Comparison of ENCODE assay signal across 17 mouse cellular contexts in genomic region chr19:37072871-37073629, GRCm38 (mm10).
DNase-seq lines count a peak whose midpoint lies in the region; TF ChIP-seq lines count a peak whose summit lies in the region.
"Had no signal": no experiment of that assay in that cellular context is flagged by ENCODE, and none has a peak within 500 bp of the region (broad histone marks: within the 10 kb centered on the region; RNA-seq: fewer than 3 reads in every experiment).

No protein-coding gene starts in this region.

- no peak for TF ChIP-seq POLR2A in CH12.LX (IDR thresholded peaks at IDR 0.05; ENCODE audit: low read depth, low read length)
- TF ChIP-seq POLR2A in cortical plate, adult 2 months (IDR thresholded peaks at IDR 0.05; ENCODE audit: extremely low read depth, insufficient read depth, low read length): no peak

- no peaks in the 10 kb centered on the region for H3K27me3 ChIP-seq in CH12.LX (replicated peaks)
- H3K27me3 ChIP-seq: hindbrain, embryonic 15.5 days had no signal

- in situ Hi-C loops in CH12.LX (cut with MboI; ENCODE audit: low pct_ligation_motif_present, low pct_unique_long_range_greater_than_20kb, low sequenced_read_pairs): no loop called here

- no peaks in the 10 kb centered on the region for H3K79me2 ChIP-seq in CH12.LX (replicated peaks; ENCODE audit: control insufficient read depth, extremely low read depth, insufficient read depth, poor library complexity, severe bottlenecking)

- no peak overlapping the region for H3K4me2 ChIP-seq in CH12.LX (ENCODE audit: insufficient read depth, low read depth, poor library complexity, severe bottlenecking)
- H3K4me2 ChIP-seq: hindbrain, embryonic 15.5 days had no signal

- peaks cover 3% of the 10 kb centered on the region in 2 experiments for H3K36me3 ChIP-seq in CH12.LX (replicated peaks in 1 of 2; ENCODE audit: control insufficient read depth in 1 of 2, insufficient read depth in 1 of 2, low read length in 1 of 2)
- H3K36me3 ChIP-seq: hindbrain, embryonic 15.5 days had no signal

- no peak overlapping the region for H3K9ac ChIP-seq in CH12.LX (ENCODE audit: insufficient read depth, low read depth)
- H3K9ac ChIP-seq: forebrain, postnatal 0 days; hindbrain, embryonic 15.5 days had no signal

- dilution Hi-C loops in CH12.LX (cut with MboI; ENCODE audit: extremely low pct_ligation_motif_present, extremely low pct_unique_long_range_greater_than_20kb, low sequenced_read_pairs): no loop called here

- TF ChIP-seq CTCF in CH12.LX (conservative IDR thresholded peaks at IDR 0.05 in 1 of 2, IDR thresholded peaks at IDR 0.05 in 1 of 2; ENCODE audit: low read depth in 2 of 2, low read length in 2 of 2): no peak
- TF ChIP-seq CTCF in cortical plate, adult 2 months (IDR thresholded peaks at IDR 0.05; ENCODE audit: extremely low read depth, insufficient read depth, low read length): no peak

- H3K4me3 ChIP-seq in CH12.LX (replicated peaks in 1 of 3; ENCODE audit: low read depth in 2 of 3, low read length in 2 of 3, poor library complexity in 1 of 3): no peak overlapping the region
- H3K4me3 ChIP-seq in cortical plate, adult 2 months (ENCODE audit: insufficient read depth, low read length): no peak overlapping the region
- H3K4me3 ChIP-seq: hindbrain, embryonic 15.5 days had no signal

- no peak for TF ChIP-seq EP300 in CH12.LX (IDR thresholded peaks at IDR 0.05; ENCODE audit: low read length)

- TF ChIP-seq RAD21 in CH12.LX (IDR thresholded peaks at IDR 0.05; ENCODE audit: low read depth, low read length): no peak

- peak; percentile 49 for DNase-seq in heart, adult 11 months
- DNase-seq in heart, adult 18-20 months: no peak
- peak; percentile 42 to 58 for DNase-seq in left cerebral cortex, adult 18-20 months (ENCODE audit: low spot score in 2 of 2)
- DNase-seq in left cerebral cortex, adult 9 months (ENCODE audit: low spot score in 2 of 2): no peak
- peak; percentile 33 for DNase-seq in CH12.LX (ENCODE audit: extremely low read depth)
- no peak for DNase-seq in urinary bladder, postnatal 4 days (ENCODE audit: low spot score in 2 of 2)
- no peak for DNase-seq in urinary bladder, postnatal 10 days (ENCODE audit: low spot score)
- DNase-seq: adrenal gland, postnatal 10 days; cerebellum, postnatal 10 days; forebrain, postnatal 0 days; gastrocnemius, postnatal 25 days; heart, postnatal 10 days; liver; lung, adult 18-20 months; lung, postnatal 4 days had no signal

- H3K9me3 ChIP-seq in CH12.LX (replicated peaks; ENCODE audit: low read length): no peaks in the 10 kb centered on the region
- H3K9me3 ChIP-seq: hindbrain, embryonic 15.5 days had no signal

- peaks cover 5 to 40% of the 10 kb centered on the region in 2 experiments for H3K4me1 ChIP-seq in CH12.LX (ENCODE audit: control insufficient read depth in 1 of 2, insufficient read depth in 2 of 2)
- peaks cover 11% of the 10 kb centered on the region for H3K4me1 ChIP-seq in cortical plate, adult 2 months (ENCODE audit: control insufficient read depth, insufficient read depth, low read length)
- H3K4me1 ChIP-seq: hindbrain, embryonic 15.5 days had no signal

- H3K27ac ChIP-seq in CH12.LX (ENCODE audit: insufficient read depth, low read depth): no peak overlapping the region
- peak overlapping the region; percentile 57; the same call in 1 of the 2 replicates for H3K27ac ChIP-seq in cortical plate, adult 2 months (ENCODE audit: insufficient read depth, low read length)
- H3K27ac ChIP-seq: hindbrain, embryonic 15.5 days had no signal

TF ChIP-seq in CH12.LX, 34 proteins besides CTCF, POLR2A, EP300 and RAD21:
- no peak for TF ChIP-seq MXI1 (IDR thresholded peaks at IDR 0.05; ENCODE audit: low read depth, low read length)
- no peak for TF ChIP-seq JUN (IDR thresholded peaks at IDR 0.05; ENCODE audit: insufficient read depth, low read depth, low read length)
- no peak for TF ChIP-seq MEF2A (IDR thresholded peaks at IDR 0.05; ENCODE audit: borderline replicate concordance, low read depth, low read length)
- no peak for TF ChIP-seq ETS1 (conservative IDR thresholded peaks at IDR 0.05; ENCODE audit: low read depth, low read length)
- no peak for TF ChIP-seq TBP (conservative IDR thresholded peaks at IDR 0.05; ENCODE audit: low read depth, low read length)
- TF ChIP-seq POLR2AphosphoS2 (IDR thresholded peaks at IDR 0.05; ENCODE audit: low read depth, low read length): no peak
- no peak for TF ChIP-seq ELF1 (IDR thresholded peaks at IDR 0.05; ENCODE audit: low read depth, low read length)
- no peak for TF ChIP-seq ZC3H11A (IDR thresholded peaks at IDR 0.05; ENCODE audit: low read depth, low read length)
- no peak for TF ChIP-seq IRF4 (IDR thresholded peaks at IDR 0.05; ENCODE audit: low read depth, low read length)
- TF ChIP-seq HCFC1 (IDR thresholded peaks at IDR 0.05; ENCODE audit: low read depth, low read length): no peak
- no peak for TF ChIP-seq SMC3 (IDR thresholded peaks at IDR 0.05; ENCODE audit: low read depth, low read length)
- no peak for TF ChIP-seq MYC (IDR thresholded peaks at IDR 0.05; ENCODE audit: low read depth, low read length)
- no peak for TF ChIP-seq USF2 (conservative IDR thresholded peaks at IDR 0.05; ENCODE audit: low read depth, low read length)
- TF ChIP-seq TCF12 (IDR thresholded peaks at IDR 0.05; ENCODE audit: low read depth, low read length): no peak
- TF ChIP-seq CHD1 (IDR thresholded peaks at IDR 0.05; ENCODE audit: low read depth, low read length): no peak
- TF ChIP-seq NELFE (IDR thresholded peaks at IDR 0.05; ENCODE audit: low read depth, low read length): no peak
- no peak for TF ChIP-seq RCOR1 (conservative IDR thresholded peaks at IDR 0.05; ENCODE audit: low read depth, low read length)

Comparison
In these comparisons a context has a peak if more than half of its experiments do, and no peak if none do; other contexts are left out.
1. DNase-seq: peak in heart, adult 11 months (single experiment), left cerebral cortex, adult 18-20 months (2 of 2) and CH12.LX (single experiment); none in heart, adult 18-20 months (0 of 2), left cerebral cortex, adult 9 months (0 of 2), urinary bladder, postnatal 4 days (0 of 2) and urinary bladder, postnatal 10 days (single experiment).